Mouse (Mus musculus) megakaryocyte-erythroid progenitor cell, adult 5 weeks (primary cell): ENCODE measurements around the gene Gm4450. TPM values are rescaled to one million over a fixed set of nuclear protein-coding genes. Genes with fewer than 3 reads are reported as not detected.

Experiments used
- polyA plus RNA-seq: library from polyadenylated mRNA; stranded (reverse); fragments of >175 nt; gene quantifications from 2 replicates; pipeline ENCODE4 v1.2.3, GENCODE M21; 2012

Gm4450 gene
- not detected in 2 replicates for polyA plus RNA-seq

DNA sequence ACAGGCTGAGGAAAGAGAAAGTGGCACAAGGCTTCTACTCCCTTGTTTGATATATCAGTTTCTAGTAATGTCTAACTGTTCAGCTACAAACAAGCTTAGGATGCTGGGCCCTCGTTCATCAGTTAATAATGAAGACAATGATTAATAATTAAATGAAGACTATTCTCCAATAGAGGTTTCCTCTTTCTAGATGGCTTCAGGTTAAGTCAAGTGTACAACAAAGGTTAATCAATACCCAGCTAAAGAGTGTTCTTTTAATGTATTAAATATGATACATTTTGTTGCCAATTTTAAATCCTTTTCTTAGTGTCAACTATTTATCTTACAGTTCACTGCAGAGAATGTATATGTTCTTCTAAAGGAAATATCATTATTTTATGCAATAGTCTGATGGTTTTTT lies at the start of gene Gm4450:
Gm4450 (minus strand) TSS at position 101 of the 400 bp plus-strand sequence.

Other genes with a start within 250 kb of the Gm4450 start
- not detected in 2 replicates for gene Reg4, start 235.0 kb downstream of the Gm4450 start, polyA plus RNA-seq
- 0.06 and 0.22 TPM in 2 replicates for gene Hmgcs2, start 176.7 kb downstream of the Gm4450 start, polyA plus RNA-seq
- gene Phgdh, start 117.1 kb downstream of the Gm4450 start, polyA plus RNA-seq: 296 and 349 TPM in 2 replicates
- 0.32 and 0.35 TPM in 2 replicates for gene Zfp697, start 74.7 kb downstream of the Gm4450 start, polyA plus RNA-seq
- gene Hsd3b4, start 53.4 kb upstream of the Gm4450 start, polyA plus RNA-seq: not detected in 2 replicates
- gene Gm10681, start 131.7 kb upstream of the Gm4450 start, polyA plus RNA-seq: not detected in 2 replicates
- gene Hsd3b5, start 173.1 kb upstream of the Gm4450 start, polyA plus RNA-seq: not detected in 2 replicates